Mouse (Mus musculus) MEL (cell line): ENCODE results near the gene a. TPM values are rescaled to one million over a fixed set of nuclear protein-coding genes. Genes with fewer than 3 reads are reported as not detected.

ENCODE experiments used
- DNase-seq: peaks from one replicate; pipeline ENCODE4 v3.0.0; 2011; ENCODE audit warnings: low read depth, low spot score
- H3K27ac ChIP-seq: 2 replicates; pipeline ENCODE4 v1.5.1; 2012; ENCODE audit warnings: low read depth, mild to moderate bottlenecking, control low read depth, low read length, moderate library complexity; ENCODE audit not compliant: control insufficient read depth
- H3K27me3 ChIP-seq, 2 experiments: fragments of 150-350 bp in 1 of 2; sonication (generic) in 1 of 2; 2 replicates each; pipeline ENCODE4 v1.6.1; 2012; ENCODE audit warnings: low read length in 2 of 2, mild to moderate bottlenecking in 2 of 2, improper control_type of control experiment in 1 of 2, moderate library complexity in 1 of 2; ENCODE audit not compliant: insufficient read depth in 2 of 2, control insufficient read depth in 1 of 2
- H3K36me3 ChIP-seq, 2 experiments: 2 replicates each; pipeline ENCODE4 v1.6.1; 2012 to 2014; ENCODE audit warnings: low read length in 2 of 2, improper control_type of control experiment in 1 of 2, inconsistent platforms in 1 of 2, mild to moderate bottlenecking in 1 of 2; ENCODE audit not compliant: insufficient read depth in 2 of 2, control insufficient read depth in 1 of 2
- H3K4me1 ChIP-seq, 2 experiments: fragments of 150-350 bp in 1 of 2; sonication (generic) in 1 of 2; 2 replicates each; pipeline ENCODE4 v1.6.1; 2012; ENCODE audit warnings: low read length in 2 of 2, improper control_type of control experiment in 1 of 2, mild to moderate bottlenecking in 1 of 2; ENCODE audit not compliant: insufficient read depth in 2 of 2, control insufficient read depth in 1 of 2
- H3K4me3 ChIP-seq, 2 experiments: fragments of 150-350 bp in 1 of 2; sonication (generic) in 1 of 2; 2 replicates each; pipeline ENCODE4 v1.5.1; 2012; ENCODE audit warnings: low read depth in 2 of 2, low read length in 2 of 2, mild to moderate bottlenecking in 2 of 2, moderate library complexity in 2 of 2, control low read depth in 1 of 2, improper control_type of control experiment in 1 of 2; ENCODE audit not compliant: control insufficient read depth in 1 of 2, insufficient read depth in 1 of 2
- H3K79me2 ChIP-seq: 2 replicates; pipeline ENCODE4 v1.6.1; 2012; ENCODE audit warnings: mild to moderate bottlenecking, low read length, moderate library complexity; ENCODE audit not compliant: control insufficient read depth, poor library complexity, insufficient read depth
- H3K9ac ChIP-seq: 2 replicates; pipeline ENCODE4 v1.6.1; 2012; ENCODE audit warnings: low read depth, mild to moderate bottlenecking, control low read depth, low read length, moderate library complexity; ENCODE audit not compliant: control insufficient read depth, poor library complexity, severe bottlenecking
- H3K9me3 ChIP-seq: fragments of 150-350 bp; sonication (generic); replicated peaks from 2 replicates; pipeline ENCODE4 v1.6.1; 2012; ENCODE audit warnings: mild to moderate bottlenecking, low read length, improper control_type of control experiment, moderate library complexity; ENCODE audit not compliant: insufficient read depth
- CTCF ChIP-seq, 3 experiments: IDR thresholded peaks in 2 of 3; conservative IDR thresholded peaks in 1 of 3; 2 replicates each; pipeline ENCODE4 v1.5.1; 2011 to 2012; ENCODE audit warnings: low read length in 3 of 3, low read depth in 2 of 3, mild to moderate bottlenecking in 2 of 3, improper control_type of control experiment in 1 of 3, inconsistent platforms in 1 of 3, mixed read lengths in 1 of 3, moderate library complexity in 1 of 3; ENCODE audit not compliant: control insufficient read depth in 1 of 3, insufficient read depth in 1 of 3, poor library complexity in 1 of 3, severe bottlenecking in 1 of 3
- E2F4 ChIP-seq: IDR thresholded peaks from 2 replicates; pipeline ENCODE4 v1.6.1; 2011; ENCODE audit warnings: low read depth, low read length, improper control_type of control experiment, borderline replicate concordance
- ETS1 ChIP-seq: IDR thresholded peaks from 2 replicates; pipeline ENCODE4 v1.6.1; 2012; ENCODE audit warnings: low read depth, mild to moderate bottlenecking, inconsistent platforms, low read length, improper control_type of control experiment, moderate library complexity
- GABPA ChIP-seq: IDR thresholded peaks from 2 replicates; pipeline ENCODE4 v1.6.1; 2012; ENCODE audit warnings: low read depth, mild to moderate bottlenecking, inconsistent platforms, low read length, improper control_type of control experiment, moderate library complexity
- GATA1 ChIP-seq: IDR thresholded peaks from 2 replicates; pipeline ENCODE4 v1.6.1; 2011; ENCODE audit warnings: low read depth, low read length, improper control_type of control experiment
- JUND ChIP-seq: IDR thresholded peaks from 2 replicates; pipeline ENCODE4 v1.6.1; 2011; ENCODE audit warnings: low read depth, mild to moderate bottlenecking, improper control_type of control experiment, low read length
- KAT2A ChIP-seq: conservative IDR thresholded peaks from 2 replicates; pipeline ENCODE4 v1.6.1; 2012; ENCODE audit warnings: low read depth, low read length, improper control_type of control experiment, inconsistent platforms
- MEF2A ChIP-seq: IDR thresholded peaks from 2 replicates; pipeline ENCODE4 v1.6.1; 2014; ENCODE audit warnings: low read depth, mild to moderate bottlenecking, inconsistent platforms, low read length, improper control_type of control experiment; ENCODE audit not compliant: poor library complexity, insufficient replicate concordance, severe bottlenecking; ENCODE audit errors: extremely low read depth
- MYB ChIP-seq: IDR thresholded peaks from 2 replicates; pipeline ENCODE4 v1.6.1; 2011; ENCODE audit warnings: mild to moderate bottlenecking, low read depth, low read length, improper control_type of control experiment
- MYC ChIP-seq: IDR thresholded peaks from 2 replicates; pipeline ENCODE4 v1.6.1; 2011; ENCODE audit warnings: low read depth, mild to moderate bottlenecking, low read length, improper control_type of control experiment, moderate library complexity
- POLR2AphosphoS2 ChIP-seq: IDR thresholded peaks from 2 replicates; pipeline ENCODE4 v1.6.1; 2011; ENCODE audit warnings: low read length, improper control_type of control experiment
- POLR2AphosphoS5 ChIP-seq: IDR thresholded peaks from 2 replicates; pipeline ENCODE4 v1.6.1; 2012; ENCODE audit warnings: low read depth, borderline replicate concordance, mild to moderate bottlenecking, inconsistent platforms, low read length, moderate library complexity, mixed read lengths
- RAD21 ChIP-seq: IDR thresholded peaks from 2 replicates; pipeline ENCODE4 v1.6.1; 2011; ENCODE audit warnings: mild to moderate bottlenecking, low read depth, low read length, improper control_type of control experiment
- SIN3A ChIP-seq: IDR thresholded peaks from 2 replicates; pipeline ENCODE4 v1.6.1; 2012; ENCODE audit warnings: low read length, improper control_type of control experiment, inconsistent platforms
- SMC3 ChIP-seq: IDR thresholded peaks from 2 replicates; pipeline ENCODE4 v1.6.1; 2011; ENCODE audit warnings: low read depth, low read length, improper control_type of control experiment
- TCF12 ChIP-seq: IDR thresholded peaks from 2 replicates; pipeline ENCODE4 v1.6.1; 2014; ENCODE audit warnings: low read depth, mild to moderate bottlenecking, inconsistent platforms, low read length, improper control_type of control experiment, moderate library complexity
- USF2 ChIP-seq, 2 experiments: IDR thresholded peaks; 2 replicates each; pipeline ENCODE4 v1.6.1; 2011 to 2012; ENCODE audit warnings: improper control_type of control experiment in 2 of 2, low read length in 2 of 2, borderline replicate concordance in 1 of 2, inconsistent platforms in 1 of 2, low read depth in 1 of 2, mild to moderate bottlenecking in 1 of 2; ENCODE audit not compliant: insufficient read depth in 1 of 2
- ZC3H11A ChIP-seq: IDR thresholded peaks from 2 replicates; pipeline ENCODE4 v1.6.1; 2012; ENCODE audit warnings: low read depth, mild to moderate bottlenecking, inconsistent platforms, low read length, improper control_type of control experiment
- ZKSCAN1 ChIP-seq: IDR thresholded peaks from 2 replicates; pipeline ENCODE4 v1.6.1; 2012; ENCODE audit warnings: low read depth, mild to moderate bottlenecking, inconsistent platforms, low read length, improper control_type of control experiment, moderate library complexity
- polyA plus RNA-seq, 2 experiments: library from polyadenylated mRNA; stranded (reverse) in 1 of 2; unstranded in 1 of 2; fragments of >175 nt in 1 of 2; fragments of >200 nt in 1 of 2; gene quantifications; 2 replicates each; pipeline versions ENCODE4 v1.2.1 to v1.2.4; 2012; ENCODE audit warnings: low replicate concordance in 2 of 2, low read depth in 1 of 2; ENCODE audit not compliant: insufficient read length in 2 of 2, insufficient read depth in 1 of 2, missing spikeins in 1 of 2
- total RNA-seq: library from RNA; depleted of rRNA; stranded (reverse); fragments of 300-350 nt; gene quantifications from 2 replicates; pipeline ENCODE4 v1.2.3, GENCODE M21; 2012

Gene a
- total and polyA plus RNA-seq, 3 experiments = not detected

- TF ChIP-seq GATA1 = no peak
- TF ChIP-seq GABPA = no peak
- peak; percentile 62 for TF ChIP-seq SIN3A
- no peak for TF ChIP-seq CTCF (IDR thresholded peaks at IDR 0.05 in 2 of 3, conservative IDR thresholded peaks at IDR 0.05 in 1 of 3; ENCODE audit: control insufficient read depth in 1 of 3, insufficient read depth in 1 of 3, low read depth in 2 of 3, low read length in 3 of 3, poor library complexity in 1 of 3, severe bottlenecking in 1 of 3)
- no peak for TF ChIP-seq ZC3H11A
Observed at GRCm38 (mm10) chr2:154790656-154791483, at the start of gene a, which contains the start of gene Raly (continued).

DNA sequence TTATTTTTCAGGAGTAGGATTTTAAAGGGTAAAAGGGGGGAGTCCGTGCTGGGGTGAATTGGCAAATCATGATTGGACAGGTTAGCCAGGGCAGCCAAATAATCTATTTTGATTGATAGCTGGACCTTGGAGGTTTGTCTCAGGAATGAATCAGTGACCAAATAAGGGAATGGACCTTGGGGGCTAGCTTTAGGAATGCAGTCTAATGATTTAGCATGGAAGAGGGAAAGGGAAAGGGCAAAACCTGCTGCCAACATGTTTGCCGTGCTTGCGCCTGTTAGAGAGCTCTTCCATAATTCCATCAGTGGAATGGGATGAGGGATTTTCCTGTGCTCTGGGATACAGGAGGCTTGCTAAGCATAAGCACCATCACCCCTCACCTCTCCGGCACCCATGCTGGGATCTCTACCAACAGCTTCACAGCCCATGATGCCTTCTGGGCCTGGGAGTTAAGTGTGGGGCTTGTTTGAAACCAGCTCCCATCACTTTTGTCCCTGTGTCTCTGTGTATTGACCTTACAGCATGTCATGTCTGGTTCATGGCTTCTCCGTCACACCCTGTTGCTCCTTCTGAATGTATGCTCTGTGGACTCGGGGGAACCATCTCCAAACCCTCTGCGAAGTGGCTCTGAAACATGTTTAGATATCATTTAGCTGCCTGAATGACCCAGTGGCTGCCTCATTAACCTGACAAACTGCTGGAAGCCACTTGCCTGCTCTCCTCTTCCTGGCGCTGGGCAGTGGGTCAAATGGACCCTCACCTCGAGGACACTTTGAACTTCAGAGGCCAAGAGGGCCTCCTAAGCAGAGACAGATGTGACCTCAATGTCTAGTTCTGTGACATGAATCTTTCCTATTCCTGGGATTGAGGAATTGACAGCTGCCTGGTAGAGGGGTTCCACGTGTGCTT is 48.0 kb upstream of the a start:
- no peaks in the 10 kb centered on the region for H3K9me3 ChIP-seq
- no peaks in the 10 kb centered on the region for H3K36me3 ChIP-seq
- H3K27ac ChIP-seq = no peak overlapping the region
- DNase-seq = no peak
- no peak overlapping the region for H3K4me3 ChIP-seq
- no peak overlapping the region for H3K9ac ChIP-seq
- H3K27me3 ChIP-seq = peaks cover 13 to 15% of the 10 kb centered on the region in 2 experiments
- H3K4me1 ChIP-seq = no peaks in the 10 kb centered on the region
- H3K79me2 ChIP-seq = no peaks in the 10 kb centered on the region
- TF ChIP-seq JUND = no peak
- no peak for TF ChIP-seq ZKSCAN1
- TF ChIP-seq GATA1 = no peak
- TF ChIP-seq RAD21 = no peak
- TF ChIP-seq ETS1 = no peak
- TF ChIP-seq MYB = no peak
- TF ChIP-seq E2F4 = no peak
- TF ChIP-seq MEF2A = no peak
- no peak for TF ChIP-seq MYC
- TF ChIP-seq TCF12 = no peak
- no peak for TF ChIP-seq SMC3
- TF ChIP-seq KAT2A = no peak
- TF ChIP-seq USF2 (IDR thresholded peaks at IDR 0.05; ENCODE audit: borderline replicate concordance in 1 of 2, insufficient read depth in 1 of 2, low read depth in 1 of 2, low read length in 2 of 2) = no peak
- no peak for TF ChIP-seq POLR2AphosphoS2
- TF ChIP-seq POLR2AphosphoS5 = no peak
